Mouse (Mus musculus): Measurements from ENCODE around the gene Gm20683.
"Not testable (repeated sequence)": the region's sequence is repeated elsewhere in the genome, so short reads cannot be mapped to it uniquely, and the experiment has no call there.

Gene Gm20683

GRCm38 (mm10) chr17:25825984-25826570 lies 15.5 kb downstream of the Gm20683 start:
- DNase-seq, result no peak

- DNase-seq, result no peak
These were observed 16.3 kb downstream of the Gm20683 start for GRCm38 (mm10) chr17:25825311-25825710.

GRCm38 (mm10) chr17:25824362-25825142 lies 17.0 kb downstream of the Gm20683 start:
- no peak for DNase-seq

- DNase-seq, result peak; percentile 89
These were observed 18.1 kb downstream of the Gm20683 start, which contains the start of gene Wdr24 for GRCm38 (mm10) chr17:25823452-25823851. Gene Wdr24, plus strand, starts transcription at chr17:25823627.

DNA sequence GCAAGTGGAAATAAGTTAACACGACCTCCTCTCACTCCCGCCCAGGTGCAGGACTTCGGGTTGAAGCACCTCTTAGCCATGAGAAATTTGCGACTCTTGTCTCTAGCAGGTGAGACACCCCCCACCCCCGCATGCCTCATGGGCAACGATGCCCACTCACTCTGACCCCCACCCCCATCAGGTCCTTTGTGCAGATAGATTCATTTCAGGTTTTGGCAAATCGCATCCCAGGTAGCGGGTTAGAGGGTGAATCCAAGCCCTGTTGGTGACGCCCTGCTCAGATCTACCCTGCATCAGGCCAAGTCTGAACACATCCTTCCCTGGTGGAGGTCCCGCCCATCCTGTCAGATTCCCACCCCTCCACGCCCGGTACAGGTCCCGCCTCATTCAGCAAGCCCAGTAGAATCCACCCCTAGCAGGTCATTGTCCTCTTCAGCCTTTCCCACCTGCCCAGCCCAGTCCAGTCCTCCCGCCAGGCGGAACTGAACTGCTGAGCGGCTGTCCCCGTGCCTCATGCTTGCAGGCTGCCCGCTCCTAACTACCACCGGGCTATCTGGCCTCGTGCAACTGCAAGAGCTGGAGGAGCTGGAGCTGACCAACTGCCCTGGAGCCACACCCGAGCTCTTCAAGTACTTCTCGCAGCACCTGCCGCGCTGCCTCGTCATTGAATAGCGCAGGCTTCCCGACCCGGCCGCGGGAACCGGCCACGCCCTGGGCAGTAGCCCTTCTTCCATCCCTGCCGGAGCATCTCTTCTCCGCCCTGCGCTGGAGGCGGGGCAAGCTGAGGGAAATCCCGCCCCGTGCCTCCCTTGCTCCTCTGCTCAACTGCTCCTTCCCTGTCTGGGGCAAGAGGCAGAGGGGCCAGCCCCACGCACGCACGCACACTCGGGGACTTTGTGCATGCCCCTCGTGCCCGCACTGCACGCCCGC lies 22.4 kb downstream of the Gm20683 start:
- no peak for DNase-seq

- DNase-seq, result no peak
These were observed 23.9 kb downstream of the Gm20683 start for GRCm38 (mm10) chr17:25817662-25818061.

GRCm38 (mm10) chr17:25813471-25813870 lies 28.1 kb downstream of the Gm20683 start:
- DNase-seq, result peak; percentile 92

GRCm38 (mm10) chr17:25810890-25811289 lies 30.7 kb downstream of the Gm20683 start:
- no peak for DNase-seq

DNA sequence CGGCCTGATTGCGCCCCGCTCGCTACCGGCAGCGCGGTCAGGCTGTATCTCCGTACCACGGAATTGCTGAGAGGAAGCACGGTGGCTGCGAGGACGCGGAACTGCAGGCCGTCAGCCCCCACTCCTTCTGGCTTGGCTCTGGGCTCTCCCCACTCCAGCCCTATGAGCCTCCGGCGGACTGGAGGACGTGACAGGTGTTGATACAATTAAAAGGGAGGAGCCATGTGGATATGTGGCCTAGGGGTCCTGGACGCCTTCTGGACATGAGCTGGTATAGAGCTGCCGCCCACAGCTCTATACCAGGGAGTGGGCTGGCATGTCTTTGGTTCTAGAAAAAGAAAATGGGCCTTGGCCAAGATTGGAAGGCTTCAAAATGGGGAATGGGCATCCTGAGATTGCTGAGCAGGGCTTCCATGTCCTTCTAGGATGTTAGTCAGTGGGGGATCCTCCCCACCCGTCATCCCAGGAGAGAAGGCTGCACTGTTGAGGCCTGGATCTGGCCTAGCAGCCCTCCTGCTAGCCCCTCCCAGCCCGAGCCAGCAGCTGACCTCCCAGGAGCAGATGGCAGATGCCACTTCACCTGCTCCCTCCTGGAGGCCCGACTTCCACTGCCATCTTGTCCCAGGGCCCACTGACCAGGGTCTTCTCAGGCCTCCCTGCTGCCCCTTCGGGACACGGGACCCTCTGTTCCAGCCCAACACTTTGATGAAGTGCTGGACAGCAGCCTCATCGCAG lies 31.8 kb downstream of the Gm20683 start:
- no peak for DNase-seq

- peak; percentile 76 for DNase-seq
These were observed 32.6 kb downstream of the Gm20683 start, which contains the start of gene Fbxl16 for GRCm38 (mm10) chr17:25808789-25809605. Gene Fbxl16, plus strand, starts transcription at chr17:25809085.

GRCm38 (mm10) chr17:25808028-25808427 lies 33.5 kb downstream of the Gm20683 start:
- no peak for DNase-seq

DNA sequence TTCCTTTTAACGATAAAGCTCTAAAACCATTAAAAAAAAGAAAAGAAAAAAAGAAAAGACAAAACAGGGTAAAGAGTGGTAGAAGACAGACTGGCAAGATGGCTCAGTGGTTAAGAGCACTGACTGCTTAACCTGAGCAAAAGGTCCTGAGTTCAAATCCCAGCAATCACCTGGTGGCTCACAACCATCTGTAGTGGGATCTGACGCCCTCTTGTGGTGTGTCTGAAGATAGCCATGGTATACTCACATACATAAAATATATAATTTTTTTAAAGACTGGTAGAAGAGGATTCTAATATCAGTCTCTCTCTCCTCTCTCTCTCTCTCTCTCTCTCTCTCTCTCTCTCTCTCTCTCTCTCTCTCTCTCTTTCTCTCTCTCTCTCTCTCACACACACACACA lies 34.1 kb downstream of the Gm20683 start:
- not testable (repeated sequence) for DNase-seq

GRCm38 (mm10) chr17:25806507-25806906 lies 35.1 kb downstream of the Gm20683 start:
- DNase-seq, result no peak

DNA sequence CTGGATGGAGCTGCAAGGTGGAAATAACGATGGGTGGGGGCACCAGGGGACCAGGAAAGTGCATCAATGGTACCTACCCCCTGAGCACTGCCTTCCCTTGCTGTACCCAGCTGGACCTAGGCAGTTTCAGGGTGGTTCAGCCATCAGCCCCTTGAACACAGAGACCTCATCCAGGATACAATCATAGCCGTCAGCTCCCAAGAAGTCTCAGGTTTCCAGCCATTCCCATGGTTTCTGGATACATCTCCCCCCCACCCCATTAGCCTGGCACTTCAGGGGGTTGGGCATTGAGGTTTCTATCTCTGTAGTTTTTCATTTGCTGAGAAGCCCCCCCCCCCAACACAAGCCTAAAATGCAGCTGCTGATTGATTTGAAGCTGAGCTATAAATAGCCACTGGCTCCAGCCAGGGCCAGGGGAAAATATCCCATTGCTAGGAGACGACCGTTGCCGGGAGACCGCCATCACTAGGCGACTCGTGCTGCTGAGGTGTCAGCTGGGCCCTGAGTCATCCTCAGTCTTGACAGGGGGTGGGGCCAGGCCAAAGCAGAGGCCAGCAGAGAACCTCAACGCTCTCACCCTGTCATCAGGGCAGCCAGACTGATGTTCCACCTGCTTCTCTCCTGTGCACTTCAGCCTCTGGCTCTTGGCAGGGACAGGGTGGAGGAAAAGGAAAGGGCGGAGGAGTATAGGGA lies 38.6 kb downstream of the Gm20683 start:
- peak; percentile 52 for DNase-seq

- peak; percentile 82 for DNase-seq
These were observed 40.5 kb downstream of the Gm20683 start for GRCm38 (mm10) chr17:25801029-25801428.

- DNase-seq, result peak; percentile 94
These were observed 44.6 kb downstream of the Gm20683 start, which contains the start of gene Metrn for GRCm38 (mm10) chr17:25796951-25797369. Gene Metrn, minus strand, starts transcription at chr17:25797136.

DNA sequence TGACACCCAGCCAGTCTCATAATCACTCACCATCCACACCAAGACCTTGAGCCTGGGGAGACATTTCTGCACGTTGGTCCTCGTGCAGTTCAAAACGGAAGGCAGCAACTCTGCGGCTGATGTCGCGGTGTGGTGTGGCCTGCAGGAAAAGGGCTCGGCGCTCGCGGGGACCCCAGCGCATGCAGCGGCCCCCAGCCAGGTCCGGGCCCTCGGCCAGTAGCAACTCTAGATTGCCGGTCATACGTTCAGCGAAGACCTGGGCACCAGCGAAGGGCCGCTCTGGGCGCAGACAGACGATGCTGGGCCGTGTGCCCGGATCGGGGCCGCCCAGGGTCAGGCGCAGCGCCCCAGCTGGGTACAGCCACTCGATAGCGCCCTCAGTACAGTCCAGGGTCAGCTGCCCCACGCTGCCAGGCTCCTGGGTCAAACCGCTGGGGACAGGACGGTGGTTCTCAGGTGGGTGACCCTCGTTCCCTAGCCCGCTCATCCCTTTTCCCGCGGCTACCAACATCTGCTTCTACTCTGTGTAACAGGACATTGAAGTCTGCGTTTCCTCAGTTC lies 45.3 kb downstream of the Gm20683 start:
- DNase-seq, result peak; percentile 25

DNA sequence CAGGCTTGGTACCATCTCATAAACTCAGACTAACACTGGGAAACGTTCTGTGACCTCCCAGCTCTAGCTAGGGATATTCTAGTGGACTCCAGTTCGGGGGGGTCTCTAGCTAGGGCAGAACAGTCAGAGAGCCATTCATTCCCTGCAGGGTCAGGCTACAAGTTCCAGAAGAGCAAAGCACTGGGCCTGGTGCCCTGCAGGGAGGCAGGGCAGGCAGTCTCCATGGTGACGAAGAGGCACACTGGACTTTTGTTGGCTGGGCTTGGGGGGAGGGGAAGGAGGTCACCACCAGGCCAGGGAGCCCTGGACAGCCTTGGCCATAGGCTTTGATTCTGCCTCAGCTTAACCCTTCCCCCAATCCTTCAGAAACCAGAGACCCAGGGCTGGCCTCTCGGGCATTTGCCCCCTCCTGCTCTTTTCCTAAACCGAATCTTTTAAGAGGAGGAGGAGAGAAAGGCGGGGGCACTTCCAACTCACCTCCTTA lies 45.9 kb downstream of the Gm20683 start, which contains the start of gene AC134908.4:
AC134908.4 (minus strand) TSS at position 51 of the 484 bp plus-strand sequence.
- DNase-seq, result no peak

DNA sequence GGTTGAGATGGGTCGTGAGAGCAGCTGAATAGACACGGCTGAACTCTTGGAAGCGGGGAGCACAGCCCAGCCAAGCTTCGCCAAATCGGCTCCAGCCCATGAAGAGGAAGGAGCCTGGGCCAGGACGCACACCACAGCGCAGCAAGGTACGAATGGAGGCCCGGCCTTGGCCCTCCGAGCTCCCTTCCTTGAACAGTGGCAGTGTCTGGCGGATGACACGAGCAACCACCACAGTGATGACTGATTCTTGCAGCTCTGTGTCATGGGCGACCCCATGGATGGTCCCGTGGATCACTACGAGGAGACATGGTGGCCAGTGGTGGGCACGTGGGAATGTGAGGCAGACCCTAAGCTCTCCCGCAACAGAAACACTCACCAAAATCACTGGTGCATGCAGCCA lies 46.6 kb downstream of the Gm20683 start:
- DNase-seq, result no peak

DNA sequence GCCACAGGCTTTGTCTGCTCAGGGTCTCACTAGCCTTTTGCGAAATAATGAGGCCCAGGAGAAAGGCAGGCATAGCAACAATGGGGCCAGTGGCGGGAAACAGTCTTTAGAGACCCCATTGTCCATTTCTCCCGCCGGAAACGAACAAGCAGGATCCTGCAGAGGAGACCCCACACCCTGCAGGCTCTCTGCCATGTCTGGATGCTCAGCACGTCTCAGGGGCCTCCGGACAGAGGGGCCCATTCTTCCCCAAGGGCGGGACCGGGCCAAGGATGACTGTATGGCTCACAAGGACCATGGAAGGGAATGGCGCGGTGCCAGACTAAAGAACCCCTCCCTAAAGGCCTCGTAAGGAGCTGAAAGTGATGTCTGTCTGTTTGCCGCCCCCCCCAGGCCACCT lies 47.4 kb downstream of the Gm20683 start:
- DNase-seq, result no peak
